Mouse (Mus musculus) inflammation-experienced regulatory T-cells, adult 6 months (primary cell): ENCODE data around the gene Prkci. TPM values are rescaled to one million over a fixed set of nuclear protein-coding genes. Genes with fewer than 3 reads are reported as not detected.

ENCODE experiments used
- ATAC-seq: one replicate; pipeline ENCODE4 v1.8.0; 2017
- polyA plus RNA-seq, 3 experiments: library from polyadenylated mRNA; unstranded; fragments of 100-300 nt; shearing (Covaris generic); gene quantifications; one replicate each; pipeline ENCODE4 v1.2.1; 2017

Prkci gene
- polyA plus RNA-seq, 3 experiments from 2014 or later: 1.5 to 2.5 (median 1.8) TPM

DNA sequence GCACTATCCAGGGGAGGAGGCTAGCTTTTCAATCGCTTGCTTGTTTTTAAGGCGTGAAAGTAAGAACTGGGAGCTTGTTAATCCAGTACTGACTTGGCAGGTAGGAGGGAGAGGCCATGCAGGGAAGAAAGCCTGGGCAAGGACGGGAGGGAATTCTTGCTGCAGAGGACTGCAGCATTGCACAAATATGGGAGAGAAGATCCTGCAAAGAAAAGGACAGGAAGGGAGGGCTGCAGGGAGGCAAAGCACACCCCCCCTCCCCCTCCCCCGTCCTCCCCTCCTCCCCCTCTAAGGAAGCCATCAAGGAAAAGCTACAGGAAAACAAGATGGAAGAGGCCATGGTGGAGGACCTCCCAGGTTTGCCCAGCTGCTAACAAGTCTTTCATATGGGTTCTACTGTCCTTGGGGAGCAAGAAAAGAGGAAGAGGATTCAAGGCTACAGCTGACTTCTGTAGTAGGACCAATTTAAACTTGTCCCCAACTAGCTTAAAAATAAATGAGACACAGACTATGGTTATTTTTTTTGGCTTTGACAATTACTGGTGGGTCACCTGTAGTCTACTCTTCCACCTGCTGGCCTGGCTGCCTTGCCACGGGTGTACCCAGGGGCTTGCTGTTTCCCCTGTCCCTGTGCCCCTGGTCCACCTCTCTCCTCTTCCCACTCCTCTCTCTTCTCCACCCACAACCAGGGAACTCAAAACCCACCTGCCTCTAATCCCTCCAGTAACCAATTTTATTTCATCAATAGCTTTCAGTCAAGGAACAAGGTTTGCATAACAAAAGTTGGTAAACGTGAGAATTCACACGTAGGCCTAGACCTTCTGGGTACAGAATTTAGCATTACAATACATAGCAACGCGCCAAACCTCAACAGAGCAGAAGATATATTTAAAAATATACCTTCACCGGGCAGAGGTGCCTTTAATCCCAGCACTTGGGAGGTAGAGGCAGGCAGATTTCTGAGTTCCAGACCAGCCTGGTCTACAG is 93.5 kb downstream of the Prkci start:
- ATAC-seq: no peak

GRCm38 (mm10) chr3:31089956-31090355 is 94.4 kb downstream of the Prkci start:
- ATAC-seq: no peak

GRCm38 (mm10) chr3:31093196-31093595 is 97.6 kb downstream of the Prkci start:
- no peak for ATAC-seq

GRCm38 (mm10) chr3:31093627-31094351 is 98.2 kb downstream of the Prkci start:
- ATAC-seq: peak; percentile 67

GRCm38 (mm10) chr3:31094531-31095178 is 99.1 kb downstream of the Prkci start, which contains the start of gene Skil:
Gene Skil (plus strand): TSS chr3:31095058.
- peak; percentile 70 for ATAC-seq

DNA sequence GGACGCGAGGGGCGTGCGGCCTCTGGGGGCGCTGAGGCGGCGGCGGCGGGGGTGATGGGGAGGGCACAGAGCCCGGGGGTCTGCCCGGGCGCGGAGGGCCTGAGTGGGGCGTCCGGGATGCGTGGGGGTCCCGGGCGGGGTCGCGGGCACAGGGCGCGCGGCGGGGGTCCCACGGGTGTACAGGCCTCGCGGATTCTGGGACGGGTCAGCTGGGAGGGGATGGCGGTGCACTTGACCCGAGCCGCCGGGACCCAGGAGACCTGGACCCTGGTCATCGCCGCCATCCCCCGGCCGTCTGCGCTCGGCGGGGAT is 99.6 kb downstream of the Prkci start:
- no peak for ATAC-seq

- ATAC-seq: peak; percentile 25
Measured at GRCm38 (mm10) chr3:31095491-31096154, 100.1 kb downstream of the Prkci start.

GRCm38 (mm10) chr3:31096155-31097101 is 100.9 kb downstream of the Prkci start:
- no peak for ATAC-seq

DNA sequence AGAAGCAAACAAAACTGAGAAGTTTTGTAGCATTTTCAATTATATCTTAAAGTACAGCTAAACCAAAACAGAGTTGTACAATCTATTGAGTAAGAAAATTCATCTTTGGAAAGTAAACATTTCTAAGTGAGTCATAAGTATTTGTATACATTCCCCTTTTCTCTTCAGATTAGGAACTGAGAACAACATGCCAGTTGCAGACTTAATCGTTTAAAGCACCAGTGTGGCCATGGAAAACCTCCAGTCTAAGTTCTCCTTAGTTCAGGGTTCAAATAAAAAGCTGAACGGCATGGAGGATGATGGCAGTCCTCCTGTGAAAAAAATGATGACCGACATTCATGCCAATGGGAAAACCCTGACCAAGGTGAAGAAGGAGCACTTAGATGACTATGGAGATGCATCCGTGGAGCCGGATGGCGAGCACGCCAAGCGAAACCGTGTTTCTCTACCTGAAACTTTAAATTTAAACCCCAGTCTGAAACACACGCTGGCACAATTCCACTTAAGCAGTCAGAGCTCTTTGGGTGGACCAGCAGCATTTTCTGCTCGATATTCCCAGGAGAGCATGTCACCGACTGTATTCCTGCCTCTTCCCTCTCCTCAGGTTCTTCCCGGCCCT is 101.7 kb downstream of the Prkci start:
- no peak for ATAC-seq

DNA sequence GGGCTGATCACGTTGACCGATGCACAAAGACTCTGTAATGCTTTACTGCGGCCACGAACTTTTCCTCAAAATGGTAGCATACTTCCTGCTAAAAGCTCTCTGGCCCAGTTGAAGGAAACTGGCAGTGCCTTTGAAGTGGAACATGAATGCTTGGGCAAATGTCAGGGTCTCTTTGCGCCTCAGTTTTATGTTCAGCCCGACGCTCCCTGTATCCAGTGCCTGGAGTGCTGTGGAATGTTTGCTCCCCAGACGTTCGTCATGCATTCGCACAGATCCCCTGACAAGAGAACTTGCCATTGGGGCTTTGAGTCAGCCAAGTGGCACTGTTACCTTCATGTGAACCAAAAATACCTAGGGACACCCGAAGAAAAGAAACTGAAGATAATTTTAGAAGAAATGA is 102.4 kb downstream of the Prkci start:
- no peak for ATAC-seq

DNA sequence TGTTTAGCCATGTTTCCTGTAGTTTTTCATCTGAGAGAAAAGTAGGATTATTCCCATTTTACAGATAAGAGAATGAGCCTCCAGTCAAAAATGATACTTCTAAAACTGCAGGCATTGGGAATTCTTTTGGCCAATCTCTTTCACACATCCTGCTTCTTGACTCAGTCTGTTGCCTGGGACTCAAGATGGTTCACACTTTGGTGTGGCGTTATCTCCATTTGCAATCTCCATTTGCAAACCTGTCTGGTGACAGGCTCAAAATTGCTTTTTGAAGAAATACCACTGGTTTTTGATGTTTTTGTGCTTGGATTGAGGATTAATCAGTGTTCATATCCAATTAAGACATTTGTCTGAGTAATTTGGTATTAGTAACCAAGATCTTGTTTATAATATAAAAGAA is 103.0 kb downstream of the Prkci start:
- ATAC-seq: no peak

- ATAC-seq: peak; percentile 39
Measured at GRCm38 (mm10) chr3:31100026-31100425, 104.5 kb downstream of the Prkci start.

DNA sequence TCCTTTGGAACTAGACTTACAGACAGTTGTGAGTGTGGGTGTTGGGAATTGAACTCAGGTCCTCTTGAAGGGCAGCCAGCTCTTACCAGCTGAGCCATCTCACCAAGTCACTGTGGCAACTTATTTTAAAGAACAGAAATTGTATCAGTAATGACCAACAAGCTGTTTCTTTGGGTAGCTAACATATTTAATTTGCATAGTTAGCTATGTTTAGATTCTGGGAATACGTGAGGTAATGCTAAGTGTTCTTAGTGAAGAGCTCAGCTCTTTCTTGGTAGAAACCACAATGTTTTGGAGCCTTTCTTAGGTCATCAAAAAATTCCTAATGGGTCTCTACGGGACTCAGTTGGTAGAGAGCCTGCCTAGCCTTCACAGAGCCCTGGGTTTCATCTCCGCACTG is 105.3 kb downstream of the Prkci start:
- ATAC-seq: no peak

Other genes starting within 250 kb of the Prkci start
- gene Samd7, start 249.5 kb upstream of the Prkci start, polyA plus RNA-seq: not detected
- gene Sec62, start 202.9 kb upstream of the Prkci start, polyA plus RNA-seq: 100 to 1,000 TPM in 1 of 3 experiments, 10 to 100 TPM in 2; 62.0 to 106 (median 82.2) TPM
- gene Gpr160, start 139.8 kb upstream of the Prkci start, polyA plus RNA-seq: 1 to 10 TPM; 2.4 to 8.7 (median 3.9) TPM
- 10 to 100 TPM; 33.9 to 61.5 (median 43.2) TPM for gene Phc3, start 26.3 kb upstream of the Prkci start, polyA plus RNA-seq
- gene Skil, start 99.3 kb downstream of the Prkci start, polyA plus RNA-seq: 10 to 100 TPM; 29.8 to 63.7 (median 62.7) TPM
- gene Cldn11, start 154.2 kb downstream of the Prkci start, polyA plus RNA-seq: not detected